8 mouse cellular contexts compared by ENCODE assay signal in genomic region chr11:69071262-69071661, GRCm38 (mm10). TPM values are rescaled to one million over a fixed set of nuclear protein-coding genes. Genes with fewer than 3 reads are reported as not detected.
DNase-seq lines count a peak whose midpoint lies in the region; ATAC-seq lines count a peak whose summit lies in the region.

No protein-coding gene starts in this region.

- H3K4me1 ChIP-seq in kidney, embryonic 16.5 days (ENCODE audit: insufficient read depth, low read length): peaks cover 26% of the 10 kb centered on the region
- peaks cover 39% of the 10 kb centered on the region for H3K4me1 ChIP-seq in hindbrain, embryonic 13.5 days (replicated peaks)
- H3K4me1 ChIP-seq in midbrain, embryonic 14.5 days (ENCODE audit: control insufficient read depth, insufficient read depth, low read length): peaks cover 25% of the 10 kb centered on the region

- WGBS in kidney, embryonic 16.5 days: 22% methylated on average over 9 of the region's 9 CpGs
- 23% methylated on average over 9 of the region's 9 CpGs for WGBS in hindbrain, embryonic 13.5 days
- 27% methylated on average over 9 of the region's 9 CpGs for WGBS in midbrain, embryonic 14.5 days

- H3K36me3 ChIP-seq in kidney, embryonic 16.5 days (ENCODE audit: insufficient read depth, low read length): no peaks in the 10 kb centered on the region
- no peaks in the 10 kb centered on the region for H3K36me3 ChIP-seq in hindbrain, embryonic 13.5 days
- H3K36me3 ChIP-seq in midbrain, embryonic 14.5 days (ENCODE audit: control insufficient read depth, insufficient read depth, low read length): no peaks in the 10 kb centered on the region

- peak overlapping the region; percentile 56 for H3K4me3 ChIP-seq in kidney, embryonic 16.5 days (ENCODE audit: low read length)
- peak overlapping the region; percentile 60 for H3K4me3 ChIP-seq in hindbrain, embryonic 13.5 days
- peak overlapping the region; percentile 59 for H3K4me3 ChIP-seq in midbrain, embryonic 14.5 days (replicated peaks; ENCODE audit: low read depth, low read length)

- peak overlapping the region; percentile 59 for H3K27ac ChIP-seq in kidney, embryonic 16.5 days (ENCODE audit: low read length)
- peak overlapping the region; percentile 92 for H3K27ac ChIP-seq in hindbrain, embryonic 13.5 days
- peak overlapping the region; percentile 89 for H3K27ac ChIP-seq in midbrain, embryonic 14.5 days (replicated peaks; ENCODE audit: low read depth, low read length)

- H3K9ac ChIP-seq in kidney, embryonic 16.5 days (replicated peaks; ENCODE audit: low read length): peak overlapping the region; percentile 81
- peak overlapping the region; percentile 80 for H3K9ac ChIP-seq in hindbrain, embryonic 13.5 days
- peak overlapping the region; percentile 77 for H3K9ac ChIP-seq in midbrain, embryonic 14.5 days (replicated peaks; ENCODE audit: low read length)

- H3K9me3 ChIP-seq in kidney, embryonic 16.5 days (ENCODE audit: low read length): no peaks in the 10 kb centered on the region
- H3K9me3 ChIP-seq in hindbrain, embryonic 13.5 days: no peaks in the 10 kb centered on the region
- no peaks in the 10 kb centered on the region for H3K9me3 ChIP-seq in midbrain, embryonic 14.5 days (ENCODE audit: control insufficient read depth, low read length)

- no peak for DNase-seq in kidney, adult 18-20 months
- DNase-seq in brain, adult 2 months (ENCODE audit: low read depth, low spot score): peak; percentile 39
- no peak for DNase-seq in midbrain, embryonic 14.5 days
- no peak for DNase-seq in ovary, postnatal 36 days (ENCODE audit: low spot score)
- DNase-seq in layer of hippocampus, adult 11-12 months (ENCODE audit: low spot score): no peak
- no peak for DNase-seq in right cerebral cortex, postnatal 36 days (ENCODE audit: low spot score in 2 of 2)

- no peak for ATAC-seq in kidney, embryonic 16.5 days (ENCODE audit: low FRiP score, low TSS enrichment)
- ATAC-seq in hindbrain, embryonic 13.5 days (ENCODE audit: low FRiP score): no peak
- no peak for ATAC-seq in midbrain, embryonic 14.5 days (ENCODE audit: low FRiP score, low TSS enrichment)

- no peaks in the 10 kb centered on the region for H3K27me3 ChIP-seq in kidney, embryonic 16.5 days (ENCODE audit: insufficient read depth, low read length)
- H3K27me3 ChIP-seq in hindbrain, embryonic 13.5 days: no peaks in the 10 kb centered on the region
- H3K27me3 ChIP-seq in midbrain, embryonic 14.5 days (ENCODE audit: control insufficient read depth, insufficient read depth, low read length): no peaks in the 10 kb centered on the region

- H3K4me2 ChIP-seq in kidney, embryonic 16.5 days (replicated peaks; ENCODE audit: low read depth, low read length): peak overlapping the region; percentile 68
- H3K4me2 ChIP-seq in hindbrain, embryonic 13.5 days: peak overlapping the region; percentile 83
- peak overlapping the region; percentile 72 for H3K4me2 ChIP-seq in midbrain, embryonic 14.5 days (ENCODE audit: low read length)

RNA-seq across cellular contexts. Expression of gene Tmem107, which starts 0.7 kb away (rescaled TPM):
- polyA plus RNA-seq in kidney, embryonic 16.5 days (2015; fragmentation: Nextera tagmentation; extraction: Ambion mirVana): 61.0 and 68.1 TPM in 2 replicates
- polyA plus RNA-seq in hindbrain, embryonic 13.5 days (2015; fragmentation: Nextera tagmentation; extraction: Ambion mirVana): 28.7 and 41.0 TPM in 2 replicates
- polyA plus RNA-seq in midbrain, embryonic 14.5 days (2014; fragmentation: Nextera tagmentation; extraction: Ambion mirVana): 28.0 and 36.5 TPM in 2 replicates

RNA-seq across cellular contexts. Expression of gene Borcs6, which starts 11.7 kb away (rescaled TPM):
- polyA plus RNA-seq in kidney, embryonic 16.5 days (2015; fragmentation: Nextera tagmentation; extraction: Ambion mirVana): 8.0 and 9.1 TPM in 2 replicates
- 13.4 and 15.2 TPM in 2 replicates for polyA plus RNA-seq in hindbrain, embryonic 13.5 days (2015; fragmentation: Nextera tagmentation; extraction: Ambion mirVana)
- 17.3 and 20.1 TPM in 2 replicates for polyA plus RNA-seq in midbrain, embryonic 14.5 days (2014; fragmentation: Nextera tagmentation; extraction: Ambion mirVana)

RNA-seq across cellular contexts. Expression of gene Vamp2, which starts 17.0 kb away (rescaled TPM):
- polyA plus RNA-seq in kidney, embryonic 16.5 days (2015; fragmentation: Nextera tagmentation; extraction: Ambion mirVana): 81.5 and 114 TPM in 2 replicates
- 217 and 227 TPM in 2 replicates for polyA plus RNA-seq in hindbrain, embryonic 13.5 days (2015; fragmentation: Nextera tagmentation; extraction: Ambion mirVana)
- 258 and 260 TPM in 2 replicates for polyA plus RNA-seq in midbrain, embryonic 14.5 days (2014; fragmentation: Nextera tagmentation; extraction: Ambion mirVana)

RNA-seq across cellular contexts. Expression of gene Per1, which starts 23.8 kb away (rescaled TPM):
- polyA plus RNA-seq in kidney, embryonic 16.5 days (2015; fragmentation: Nextera tagmentation; extraction: Ambion mirVana): 11.4 and 15.6 TPM in 2 replicates
- 7.4 and 9.4 TPM in 2 replicates for polyA plus RNA-seq in hindbrain, embryonic 13.5 days (2015; fragmentation: Nextera tagmentation; extraction: Ambion mirVana)
- 9.3 and 13.1 TPM in 2 replicates for polyA plus RNA-seq in midbrain, embryonic 14.5 days (2014; fragmentation: Nextera tagmentation; extraction: Ambion mirVana)

RNA-seq across cellular contexts. Expression of gene Aurkb, which starts 25.8 kb away (rescaled TPM):
- polyA plus RNA-seq in kidney, embryonic 16.5 days (2015; fragmentation: Nextera tagmentation; extraction: Ambion mirVana): 176 and 177 TPM in 2 replicates
- polyA plus RNA-seq in hindbrain, embryonic 13.5 days (2015; fragmentation: Nextera tagmentation; extraction: Ambion mirVana): 31.7 and 34.2 TPM in 2 replicates
- 14.6 and 29.6 TPM in 2 replicates for polyA plus RNA-seq in midbrain, embryonic 14.5 days (2014; fragmentation: Nextera tagmentation; extraction: Ambion mirVana)
